Mouse (Mus musculus) midbrain, embryonic 16.5 days (tissue): Measurements from ENCODE around the gene Apobec2. TPM values are rescaled to one million over a fixed set of nuclear protein-coding genes. Genes with fewer than 3 reads are reported as not detected.

ENCODE experiments used
- ATAC-seq: fragments of 200-750 bp; cut with Nextera tagmentation; 2 replicates; pipeline ENCODE4 v1.8.0; 2017; ENCODE audit warnings: moderate TSS enrichment
- H3K27ac ChIP-seq: fragments of 300-500 bp; sonication (generic); 2 replicates; pipeline ENCODE4 v1.5.1; 2014; ENCODE audit warnings: mild to moderate bottlenecking, low read length, mixed read lengths
- H3K27me3 ChIP-seq: fragments of 300-500 bp; sonication (generic); 2 replicates; pipeline ENCODE4 v1.6.1; 2014; ENCODE audit warnings: low read depth, low read length, mixed read lengths; ENCODE audit not compliant: control insufficient read depth, insufficient read depth
- H3K36me3 ChIP-seq: fragments of 300-500 bp; sonication (generic); 2 replicates; pipeline ENCODE4 v1.6.1; 2014; ENCODE audit warnings: mild to moderate bottlenecking, low read length, moderate library complexity, mixed read lengths; ENCODE audit not compliant: control insufficient read depth, insufficient read depth
- H3K4me1 ChIP-seq: fragments of 300-500 bp; sonication (generic); 2 replicates; pipeline ENCODE4 v1.6.1; 2014; ENCODE audit warnings: mild to moderate bottlenecking, low read length, mixed read lengths; ENCODE audit not compliant: control insufficient read depth, insufficient read depth
- H3K4me2 ChIP-seq: fragments of 300-500 bp; sonication (generic); 2 replicates; pipeline ENCODE4 v1.6.1; 2014; ENCODE audit warnings: mild to moderate bottlenecking, low read length, mixed read lengths
- H3K4me3 ChIP-seq: fragments of 300-500 bp; sonication (generic); 2 replicates; pipeline ENCODE4 v1.5.1; 2014; ENCODE audit warnings: low read depth, mild to moderate bottlenecking, low read length, moderate library complexity, mixed read lengths
- H3K9ac ChIP-seq: fragments of 300-500 bp; sonication (generic); 2 replicates; pipeline ENCODE4 v1.6.1; 2014; ENCODE audit warnings: low read depth, low read length, mixed read lengths
- H3K9me3 ChIP-seq: fragments of 300-500 bp; sonication (generic); replicated peaks from 2 replicates; pipeline ENCODE4 v1.6.1; 2014; ENCODE audit warnings: mild to moderate bottlenecking, low read length, mixed read lengths; ENCODE audit not compliant: control insufficient read depth, poor library complexity, severe bottlenecking
- WGBS: fragments of 180-500 bp; shearing (Covaris S2); extraction: QIAGEN DNeasy Blood & Tissue Kit; methylation state at CpG from one replicate; pipeline ENCODE4 v1.1.7; 2014; 5-methylcytosine and 5-hydroxymethylcytosine counted together
- polyA plus RNA-seq: library from polyadenylated mRNA; unstranded; fragments of >200 nt; fragmentation: Nextera tagmentation; extraction: Ambion mirVana; gene quantifications from 2 replicates; pipeline ENCODE4 v1.2.1, GENCODE M21; 2015

Apobec2 gene
- polyA plus RNA-seq, 1 experiment from 2014 or later = 0.43 TPM

DNA sequence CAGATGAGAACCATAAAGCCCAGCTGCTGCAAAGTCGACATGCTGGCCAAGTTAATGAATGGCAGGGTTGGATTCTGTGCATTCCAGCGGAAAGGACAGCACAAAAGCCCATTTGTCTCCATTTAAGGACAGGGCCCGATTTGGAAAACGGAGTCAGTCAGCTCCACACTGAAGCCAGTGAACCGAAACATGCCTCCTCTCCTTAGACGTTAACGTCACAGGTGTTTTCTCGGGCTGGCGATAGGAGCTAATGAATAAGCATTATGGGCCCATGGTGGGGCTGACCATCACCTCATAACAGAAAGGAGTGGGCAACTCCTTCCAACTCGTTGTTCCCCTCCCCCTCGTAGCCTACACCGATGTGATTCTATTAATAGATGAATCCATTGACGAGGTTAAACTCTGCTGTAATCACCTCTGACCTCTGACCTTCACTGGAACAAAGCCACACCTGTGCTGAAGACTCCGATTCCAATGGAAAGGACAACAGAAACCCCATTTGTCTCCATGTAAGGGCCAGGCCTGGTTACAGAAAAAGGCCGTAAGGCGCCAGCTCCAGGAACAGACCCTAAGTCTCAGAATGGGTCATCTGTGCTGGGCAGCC lies 10.9 kb upstream of the Apobec2 start:
- Histone ChIP-seq H3K4me1 (no peaks in the 10 kb centered on the region), H3K9me3 (no peaks in the 10 kb centered on the region), H3K4me2 (no peak overlapping the region), H3K27me3 (no peaks in the 10 kb centered on the region), H3K9ac (no peak overlapping the region), H3K27ac (no peak overlapping the region), H3K4me3 (no peak overlapping the region), H3K36me3 (no peaks in the 10 kb centered on the region)
- WGBS = 61% methylated on average over 16 of the region's 16 CpGs
- ATAC-seq = no peak

GRCm38 (mm10) chr17:48442745-48443457 lies 10.2 kb upstream of the Apobec2 start:
- ATAC-seq = no peak
- Histone ChIP-seq H3K27me3 (no peaks in the 10 kb centered on the region), H3K36me3 (no peaks in the 10 kb centered on the region), H3K9me3 (no peaks in the 10 kb centered on the region), H3K9ac (no peak overlapping the region), H3K4me2 (no peak overlapping the region), H3K4me1 (no peaks in the 10 kb centered on the region), H3K27ac (no peak overlapping the region), H3K4me3 (no peak overlapping the region)
- WGBS = 70% methylated on average over 7 of the region's 7 CpGs

- H3K9me3 ChIP-seq = no peaks in the 10 kb centered on the region
- ATAC-seq = no peak; the same call in 1 of the 2 replicates
- 40% methylated on average over 7 of the region's 7 CpGs for whole genome bisulfite sequencing
- no peak overlapping the region for H3K27ac ChIP-seq
- no peaks in the 10 kb centered on the region for H3K27me3 ChIP-seq
- no peak overlapping the region for H3K4me3 ChIP-seq
- H3K4me1 ChIP-seq = no peaks in the 10 kb centered on the region
- H3K4me2 ChIP-seq = no peak overlapping the region
- no peaks in the 10 kb centered on the region for H3K36me3 ChIP-seq
- no peak overlapping the region for H3K9ac ChIP-seq
Measured at GRCm38 (mm10) chr17:48437421-48437911, 4.7 kb upstream of the Apobec2 start.

DNA sequence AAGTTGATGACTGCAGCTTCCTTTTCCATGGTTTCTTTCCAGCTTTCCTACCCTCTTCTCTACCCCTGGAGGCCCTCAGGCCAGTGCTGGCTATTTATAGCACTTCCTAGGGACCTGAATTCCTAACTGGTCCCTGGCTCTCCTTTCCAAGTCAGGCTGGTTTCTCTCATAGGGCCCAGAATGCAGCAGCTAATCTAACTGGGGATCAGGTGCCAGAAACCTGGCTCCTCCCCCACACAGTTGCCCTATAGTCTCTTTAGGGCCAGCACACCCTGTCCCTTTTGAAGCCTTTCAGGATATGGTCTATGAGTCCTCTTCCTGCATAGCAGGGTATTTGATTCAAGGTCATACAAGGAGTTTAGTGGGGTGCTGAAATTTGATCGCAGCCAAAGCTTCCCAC lies 3.8 kb upstream of the Apobec2 start:
- H3K4me1 ChIP-seq = no peaks in the 10 kb centered on the region
- no peaks in the 10 kb centered on the region for H3K27me3 ChIP-seq
- no peak overlapping the region for H3K4me3 ChIP-seq
- ATAC-seq = no peak
- no peak overlapping the region for H3K9ac ChIP-seq
- no peak overlapping the region for H3K4me2 ChIP-seq
- WGBS = 85% methylated on average over 1 of the region's 1 CpGs
- H3K9me3 ChIP-seq = no peaks in the 10 kb centered on the region
- no peaks in the 10 kb centered on the region for H3K36me3 ChIP-seq
- no peak overlapping the region for H3K27ac ChIP-seq

- no peak overlapping the region for H3K4me2 ChIP-seq
- H3K27ac ChIP-seq = no peak overlapping the region
- no peak for ATAC-seq
- H3K4me3 ChIP-seq = no peak overlapping the region
- H3K4me1 ChIP-seq = no peaks in the 10 kb centered on the region
- no peaks in the 10 kb centered on the region for H3K27me3 ChIP-seq
- no peak overlapping the region for H3K9ac ChIP-seq
- WGBS = 79% methylated on average over 5 of the region's 5 CpGs
- H3K36me3 ChIP-seq = no peaks in the 10 kb centered on the region
- H3K9me3 ChIP-seq = no peaks in the 10 kb centered on the region
Measured at GRCm38 (mm10) chr17:48434479-48434878, 1.7 kb upstream of the Apobec2 start.

GRCm38 (mm10) chr17:48433689-48434330 lies 1.1 kb upstream of the Apobec2 start:
- ATAC-seq = no peak
- no peaks in the 10 kb centered on the region for H3K9me3 ChIP-seq
- H3K36me3 ChIP-seq = no peaks in the 10 kb centered on the region
- H3K4me1 ChIP-seq = no peaks in the 10 kb centered on the region
- no peak overlapping the region for H3K9ac ChIP-seq
- no peak overlapping the region for H3K4me2 ChIP-seq
- H3K4me3 ChIP-seq = no peak overlapping the region
- no peaks in the 10 kb centered on the region for H3K27me3 ChIP-seq
- H3K27ac ChIP-seq = no peak overlapping the region
- 78% methylated on average over 6 of the region's 6 CpGs for WGBS

DNA sequence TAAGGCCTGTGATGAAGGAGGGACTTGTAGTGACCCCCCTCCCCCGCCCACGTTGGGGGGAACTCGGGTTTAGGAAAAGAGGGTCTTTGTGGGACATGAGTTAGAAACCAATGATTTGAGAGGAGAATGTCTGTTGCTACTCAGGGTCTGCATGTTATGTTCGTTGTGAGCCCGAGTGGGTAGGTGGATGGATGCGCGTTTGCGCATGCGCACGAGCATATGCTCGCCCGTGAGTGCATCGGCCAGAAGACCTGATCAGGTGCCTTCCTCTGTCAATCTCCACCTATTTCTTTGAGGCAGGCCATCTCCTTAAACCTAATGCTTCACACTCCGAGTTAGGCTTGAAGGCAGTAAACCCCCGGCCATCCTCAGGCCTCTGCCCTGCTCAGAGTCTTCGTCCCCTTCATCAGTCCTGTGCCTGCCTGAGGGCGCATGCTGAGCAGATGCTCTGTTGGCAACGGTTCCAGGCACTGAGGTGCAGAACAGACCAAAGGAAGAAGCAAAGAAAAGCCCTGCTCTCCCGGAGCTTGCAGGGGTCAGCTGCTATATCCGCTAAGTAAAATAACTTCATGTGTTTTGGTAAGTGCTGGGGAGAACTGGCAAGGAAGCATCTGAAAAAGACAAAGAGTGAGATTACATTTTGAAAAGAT lies 401 bp upstream of the Apobec2 start:
- Histone ChIP-seq H3K27me3 (no peaks in the 10 kb centered on the region), H3K36me3 (no peaks in the 10 kb centered on the region), H3K4me1 (no peaks in the 10 kb centered on the region), H3K4me3 (no peak overlapping the region), H3K27ac (no peak overlapping the region), H3K9me3 (no peaks in the 10 kb centered on the region), H3K4me2 (no peak overlapping the region), H3K9ac (no peak overlapping the region)
- no peak for ATAC-seq
- WGBS = 80% methylated on average over 20 of the region's 20 CpGs

GRCm38 (mm10) chr17:48431054-48431453 lies 1.7 kb downstream of the Apobec2 start:
- Histone ChIP-seq H3K27ac (no peak overlapping the region), H3K9me3 (no peaks in the 10 kb centered on the region), H3K27me3 (no peaks in the 10 kb centered on the region), H3K4me1 (no peaks in the 10 kb centered on the region), H3K4me2 (no peak overlapping the region), H3K36me3 (no peaks in the 10 kb centered on the region), H3K9ac (no peak overlapping the region), H3K4me3 (no peak overlapping the region)
- 68% methylated on average over 5 of the region's 5 CpGs for whole genome bisulfite sequencing
- ATAC-seq = no peak

- ATAC-seq = no peak
- Histone ChIP-seq H3K9me3 (no peaks in the 10 kb centered on the region), H3K36me3 (no peaks in the 10 kb centered on the region), H3K27me3 (no peaks in the 10 kb centered on the region), H3K4me3 (no peak overlapping the region), H3K4me1 (no peaks in the 10 kb centered on the region), H3K27ac (no peak overlapping the region), H3K4me2 (no peak overlapping the region), H3K9ac (no peak overlapping the region)
- 74% methylated on average over 5 of the region's 5 CpGs for WGBS
Measured at GRCm38 (mm10) chr17:48430394-48430793, 2.3 kb downstream of the Apobec2 start.
